In genomic region chr1:163126175-163126881, GRCm38 (mm10) we compare ENCODE assay signal across 23 mouse cellular contexts. TPM values are rescaled to one million over a fixed set of nuclear protein-coding genes. Genes with fewer than 3 reads are reported as not detected.
DNase-seq lines count a peak whose midpoint lies in the region; ATAC-seq and TF ChIP-seq lines count a peak whose summit lies in the region.
"Had no signal": no experiment of that assay in that cellular context is flagged by ENCODE, and none has a peak within 500 bp of the region (broad histone marks: within the 10 kb centered on the region; RNA-seq: fewer than 3 reads in every experiment).

No protein-coding gene starts in this region.

- H3K27ac ChIP-seq in forebrain, postnatal 0 days (ENCODE audit: low read depth, low read length) = no peak overlapping the region
- no peak overlapping the region for H3K27ac ChIP-seq in forebrain, embryonic 10.5 days
- H3K27ac ChIP-seq in midbrain, postnatal 0 days (ENCODE audit: low read depth, low read length) = no peak overlapping the region
- H3K27ac ChIP-seq in midbrain, embryonic 10.5 days (replicated peaks) = no peak overlapping the region
- H3K27ac ChIP-seq in embryonic facial prominence, embryonic 14.5 days (replicated peaks; ENCODE audit: low read depth, low read length) = peak overlapping the region; percentile 67
- H3K27ac ChIP-seq: hindbrain, embryonic 15.5 days had no signal

- 81% methylated on average over 7 of the region's 7 CpGs for WGBS in forebrain, postnatal 0 days
- WGBS in forebrain, embryonic 10.5 days = 83% methylated on average over 7 of the region's 7 CpGs
- WGBS in midbrain, postnatal 0 days = 78% methylated on average over 7 of the region's 7 CpGs
- WGBS in midbrain, embryonic 10.5 days = 87% methylated on average over 7 of the region's 7 CpGs
- WGBS in embryonic facial prominence, embryonic 14.5 days = 45% methylated on average over 7 of the region's 7 CpGs

- no peaks in the 10 kb centered on the region for H3K36me3 ChIP-seq in forebrain, postnatal 0 days (ENCODE audit: insufficient read depth)
- no peaks in the 10 kb centered on the region for H3K36me3 ChIP-seq in forebrain, embryonic 10.5 days (replicated peaks)
- no peaks in the 10 kb centered on the region for H3K36me3 ChIP-seq in midbrain, postnatal 0 days (ENCODE audit: insufficient read depth, low read length)
- no peaks in the 10 kb centered on the region for H3K36me3 ChIP-seq in midbrain, embryonic 10.5 days
- no peaks in the 10 kb centered on the region for H3K36me3 ChIP-seq in embryonic facial prominence, embryonic 14.5 days (ENCODE audit: control insufficient read depth, insufficient read depth, low read length)
- H3K36me3 ChIP-seq: G1E; hindbrain, embryonic 15.5 days had no signal

- H3K4me1 ChIP-seq in forebrain, postnatal 0 days (ENCODE audit: insufficient read depth) = no peaks in the 10 kb centered on the region
- H3K4me1 ChIP-seq in forebrain, embryonic 10.5 days = peaks cover 4% of the 10 kb centered on the region; the same call in 1 of the 2 replicates
- H3K4me1 ChIP-seq in midbrain, postnatal 0 days (ENCODE audit: insufficient read depth, low read length) = no peaks in the 10 kb centered on the region
- no peaks in the 10 kb centered on the region for H3K4me1 ChIP-seq in midbrain, embryonic 10.5 days
- peaks cover 24% of the 10 kb centered on the region for H3K4me1 ChIP-seq in embryonic facial prominence, embryonic 14.5 days (ENCODE audit: control insufficient read depth, insufficient read depth, low read length)
- H3K4me1 ChIP-seq: hindbrain, embryonic 15.5 days had no signal

- ATAC-seq in forebrain, postnatal 0 days = peak; percentile 43; the same call in 1 of the 2 replicates
- peak; percentile 38; the same call in 1 of the 2 replicates for ATAC-seq in midbrain, postnatal 0 days (ENCODE audit: low FRiP score)
- ATAC-seq in embryonic facial prominence, embryonic 14.5 days (ENCODE audit: low read depth) = peak; percentile 89
- no peak for ATAC-seq in monocyte, adult 5-6 weeks (replicated peaks; ENCODE audit: insufficient number of reproducible peaks, low FRiP score, low TSS enrichment, poor library complexity, severe bottlenecking)
- ATAC-seq: intestine, embryonic 16.5 days had no signal

- H3K4me2 ChIP-seq in forebrain, postnatal 0 days (ENCODE audit: low read depth) = no peak overlapping the region
- H3K4me2 ChIP-seq in midbrain, postnatal 0 days (ENCODE audit: low read depth, low read length, poor library complexity, severe bottlenecking) = no peak overlapping the region
- H3K4me2 ChIP-seq in embryonic facial prominence, embryonic 14.5 days (ENCODE audit: low read depth, low read length) = no peak overlapping the region; the same call in 1 of the 2 replicates
- H3K4me2 ChIP-seq: hindbrain, embryonic 15.5 days; liver, embryonic 11.5 days had no signal

- TF ChIP-seq CTCF in forebrain, postnatal 0 days (IDR thresholded peaks at IDR 0.05; ENCODE audit: low read depth) = no peak
- no peak for TF ChIP-seq CTCF in midbrain, postnatal 0 days (IDR thresholded peaks at IDR 0.05)

- no peak overlapping the region for H3K9ac ChIP-seq in forebrain, postnatal 0 days
- H3K9ac ChIP-seq in midbrain, postnatal 0 days (replicated peaks; ENCODE audit: low read length, poor library complexity, severe bottlenecking) = no peak overlapping the region
- no peak overlapping the region for H3K9ac ChIP-seq in embryonic facial prominence, embryonic 14.5 days (ENCODE audit: low read depth, low read length)
- H3K9ac ChIP-seq: hindbrain, embryonic 15.5 days had no signal

- H3K9me3 ChIP-seq in forebrain, postnatal 0 days (ENCODE audit: low read length) = no peaks in the 10 kb centered on the region
- no peaks in the 10 kb centered on the region for H3K9me3 ChIP-seq in forebrain, embryonic 10.5 days
- H3K9me3 ChIP-seq in midbrain, postnatal 0 days (ENCODE audit: low read length) = no peaks in the 10 kb centered on the region
- H3K9me3 ChIP-seq in midbrain, embryonic 10.5 days (replicated peaks) = no peaks in the 10 kb centered on the region
- no peaks in the 10 kb centered on the region for H3K9me3 ChIP-seq in embryonic facial prominence, embryonic 14.5 days (ENCODE audit: control insufficient read depth, low read length)
- H3K9me3 ChIP-seq: G1E; hindbrain, embryonic 15.5 days had no signal

- no peaks in the 10 kb centered on the region for H3K27me3 ChIP-seq in forebrain, postnatal 0 days (ENCODE audit: insufficient read depth, low read length)
- H3K27me3 ChIP-seq in forebrain, embryonic 10.5 days (ENCODE audit: poor library complexity, severe bottlenecking) = no peaks in the 10 kb centered on the region
- H3K27me3 ChIP-seq in midbrain, postnatal 0 days (ENCODE audit: insufficient read depth, low read length) = no peaks in the 10 kb centered on the region
- no peaks in the 10 kb centered on the region for H3K27me3 ChIP-seq in midbrain, embryonic 10.5 days (ENCODE audit: low read depth, poor library complexity, severe bottlenecking)
- H3K27me3 ChIP-seq in embryonic facial prominence, embryonic 14.5 days (replicated peaks; ENCODE audit: control insufficient read depth, insufficient read depth, low read length) = no peaks in the 10 kb centered on the region
- H3K27me3 ChIP-seq: hindbrain, embryonic 15.5 days had no signal

- no peak for DNase-seq in forebrain, postnatal 0 days
- no peak for DNase-seq in forebrain, embryonic 10.5 days (ENCODE audit: extremely low spot score, low spot score)
- no peak for DNase-seq in midbrain, postnatal 0 days (ENCODE audit: low spot score)
- DNase-seq in midbrain, embryonic 10.5 days (ENCODE audit: low spot score) = no peak
- peak; percentile 89 for DNase-seq in embryonic facial prominence, embryonic 14.5 days (ENCODE audit: low spot score)
- DNase-seq in embryo, embryonic 10 days (ENCODE audit: low spot score) = no peak
- DNase-seq: adrenal gland, adult 2 months; cerebellum, adult 11 months; cerebellum, postnatal 14 days; gastrocnemius, postnatal 14 days; kidney, postnatal 10 days; lung, adult 2 months; lung, postnatal 36 days; thymus, postnatal 4 days had no signal

- H3K4me3 ChIP-seq in forebrain, postnatal 0 days (ENCODE audit: low read depth, low read length) = no peak overlapping the region
- H3K4me3 ChIP-seq in forebrain, embryonic 10.5 days = no peak overlapping the region
- H3K4me3 ChIP-seq in midbrain, postnatal 0 days (ENCODE audit: low read depth, low read length) = no peak overlapping the region
- H3K4me3 ChIP-seq in midbrain, embryonic 10.5 days = no peak overlapping the region
- no peak overlapping the region for H3K4me3 ChIP-seq in embryonic facial prominence, embryonic 14.5 days (ENCODE audit: low read depth, low read length)
- H3K4me3 ChIP-seq: hindbrain, embryonic 15.5 days had no signal

RNA-seq across cellular contexts. Expression of gene Mroh9, which starts 40.9 kb away (rescaled TPM):
- total RNA-seq in forebrain, postnatal 0 days (2014; rRNA removed) = 0.08 TPM in 1 of 2 replicates, not detected in the other
- polyA plus RNA-seq in forebrain, postnatal 0 days (2015; fragmentation: Nextera tagmentation; extraction: Ambion mirVana) = not detected in 2 replicates
- not detected in 2 replicates for polyA plus RNA-seq in forebrain, embryonic 10.5 days (2016; fragmentation: Nextera tagmentation; extraction: Ambion mirVana)
- not detected in 2 replicates for total RNA-seq in midbrain, postnatal 0 days (2014; rRNA removed)
- not detected in 2 replicates for polyA plus RNA-seq in midbrain, postnatal 0 days (2015; fragmentation: Nextera tagmentation; extraction: Ambion mirVana)
- not detected in 2 replicates for polyA plus RNA-seq in midbrain, embryonic 10.5 days (2016; fragmentation: Nextera tagmentation; extraction: Ambion mirVana)
- polyA plus RNA-seq in embryonic facial prominence, embryonic 14.5 days (2014; fragmentation: Nextera tagmentation; extraction: Ambion mirVana) = 0.06 and 0.09 TPM in 2 replicates
- not detected in 3 replicates for total RNA-seq in monocyte, adult 5-6 weeks (2017)
- total RNA-seq: adrenal gland, adult 2 months; G1E; gastrocnemius, postnatal 14 days; layer of hippocampus, postnatal 25 days; left cerebral cortex, postnatal 25 days had no signal
- polyA plus RNA-seq: adrenal gland, adult 2 months; G1E; heart, postnatal 0 days; hindbrain, embryonic 15.5 days; intestine, embryonic 16.5 days; liver, embryonic 11.5 days; lung, adult 2 months; neural tube, embryonic 14.5 days had no signal
